Mouse (Mus musculus) embryo, embryonic 9.5 days (tissue): ENCODE data around the gene Exoc7.

Experiments used
- DNase-seq: peaks from one replicate; pipeline ENCODE4 v3.0.0-alpha.2; 2017; ENCODE audit errors: extremely low spot score

Gene Exoc7

DNA sequence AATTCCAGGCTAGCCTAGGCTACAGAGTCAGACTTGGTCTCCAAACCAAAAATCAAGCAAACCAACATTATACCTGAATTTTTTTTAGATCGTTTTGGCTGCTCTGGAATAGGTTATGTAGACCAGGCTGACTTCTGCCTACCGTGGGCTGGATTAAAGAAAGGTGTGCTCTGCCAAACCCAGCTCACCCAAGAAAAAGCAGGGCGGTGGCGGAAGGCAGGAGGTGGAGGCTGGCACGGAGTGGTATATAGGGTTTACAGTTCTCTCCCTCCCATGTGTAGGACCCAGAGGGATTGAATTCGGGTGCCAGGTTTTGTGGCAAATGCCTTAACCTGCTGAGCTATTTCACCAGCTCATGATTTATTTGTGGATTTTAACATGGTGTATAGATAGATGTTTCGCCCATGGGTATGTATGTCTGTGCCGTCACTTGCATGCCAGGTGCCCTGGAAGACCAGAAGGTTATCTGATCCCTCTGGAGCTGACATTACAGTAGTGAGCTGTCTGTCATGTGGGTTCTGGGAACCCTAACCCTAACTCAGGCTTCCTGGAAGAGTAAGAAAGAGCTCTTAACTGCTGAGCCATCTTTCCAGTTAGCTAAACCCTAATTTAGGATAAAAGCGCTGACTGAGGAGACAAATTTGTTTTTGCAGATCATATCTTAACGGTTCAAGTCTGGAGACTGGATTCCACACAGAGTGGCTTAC lies at the start of gene Exoc7:
Gene Exoc7, minus strand, starts transcription at position 215 of the 707 bp plus-strand sequence.
- DNase-seq, result no peak

GRCm38 (mm10) chr11:116354521-116354920 lies 47.5 kb upstream of the Exoc7 start:
- DNase-seq, result no peak

DNA sequence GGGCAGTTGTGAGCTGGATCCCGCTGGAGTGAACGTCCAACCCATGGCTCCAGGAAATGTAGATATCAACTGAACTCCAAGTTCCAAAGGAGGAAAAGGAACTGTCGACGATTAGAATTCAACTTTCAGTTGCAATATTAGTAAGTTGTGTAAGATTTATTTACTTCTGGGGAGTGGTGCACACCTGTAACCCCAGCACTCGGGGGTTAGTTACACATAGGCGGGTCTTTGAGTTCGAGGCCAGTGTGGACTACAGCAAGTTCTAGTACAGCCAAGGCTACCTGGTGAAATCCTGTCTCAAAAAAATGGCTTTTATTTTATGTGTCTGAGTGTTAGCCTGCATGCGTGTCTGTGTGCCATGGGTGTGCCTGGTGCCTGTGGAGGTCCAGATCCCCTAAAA lies 46.5 kb upstream of the Exoc7 start:
- no peak for DNase-seq

DNA sequence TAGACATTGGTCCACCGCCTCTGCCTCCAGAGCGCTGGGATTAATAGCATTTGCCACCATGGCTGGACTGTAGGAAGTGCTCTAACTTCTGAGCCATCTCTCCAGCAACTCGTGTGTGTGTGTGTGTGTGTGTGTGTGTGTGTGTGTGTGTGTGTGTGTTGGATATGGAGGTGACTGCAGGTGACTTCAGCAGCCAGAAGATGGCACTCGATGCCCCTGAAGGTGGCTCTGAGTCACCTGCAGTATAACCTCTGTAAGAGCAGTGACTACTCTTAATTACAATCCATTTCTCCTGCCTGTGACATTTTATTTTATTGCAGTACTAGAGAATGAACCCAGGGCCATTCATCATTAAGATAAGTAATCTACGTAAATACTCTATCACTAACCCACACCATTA lies 44.3 kb upstream of the Exoc7 start:
- DNase-seq, result no peak

DNA sequence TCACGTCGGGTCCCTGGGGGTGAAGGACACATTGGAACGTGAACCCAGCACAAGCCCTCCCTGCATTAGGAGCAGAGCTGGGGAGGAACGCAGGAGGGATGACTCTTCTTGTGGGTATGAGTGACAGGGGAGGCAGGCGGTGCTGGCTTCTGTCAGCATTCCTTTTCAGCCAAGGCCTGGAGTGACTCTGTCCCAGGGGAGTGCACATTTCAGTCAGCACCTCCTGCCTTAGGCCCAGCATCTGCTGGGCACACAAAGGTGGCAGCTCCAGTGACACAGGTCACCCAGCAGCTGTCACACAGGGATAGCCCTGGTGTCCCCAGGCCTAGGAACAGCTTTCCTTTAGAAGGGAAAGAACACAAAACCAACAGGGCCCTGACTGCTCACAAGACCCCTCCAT lies 40.9 kb upstream of the Exoc7 start:
- DNase-seq, result no peak

- DNase-seq, result no peak
Measured at GRCm38 (mm10) chr11:116347012-116347411, 40.0 kb upstream of the Exoc7 start.

DNA sequence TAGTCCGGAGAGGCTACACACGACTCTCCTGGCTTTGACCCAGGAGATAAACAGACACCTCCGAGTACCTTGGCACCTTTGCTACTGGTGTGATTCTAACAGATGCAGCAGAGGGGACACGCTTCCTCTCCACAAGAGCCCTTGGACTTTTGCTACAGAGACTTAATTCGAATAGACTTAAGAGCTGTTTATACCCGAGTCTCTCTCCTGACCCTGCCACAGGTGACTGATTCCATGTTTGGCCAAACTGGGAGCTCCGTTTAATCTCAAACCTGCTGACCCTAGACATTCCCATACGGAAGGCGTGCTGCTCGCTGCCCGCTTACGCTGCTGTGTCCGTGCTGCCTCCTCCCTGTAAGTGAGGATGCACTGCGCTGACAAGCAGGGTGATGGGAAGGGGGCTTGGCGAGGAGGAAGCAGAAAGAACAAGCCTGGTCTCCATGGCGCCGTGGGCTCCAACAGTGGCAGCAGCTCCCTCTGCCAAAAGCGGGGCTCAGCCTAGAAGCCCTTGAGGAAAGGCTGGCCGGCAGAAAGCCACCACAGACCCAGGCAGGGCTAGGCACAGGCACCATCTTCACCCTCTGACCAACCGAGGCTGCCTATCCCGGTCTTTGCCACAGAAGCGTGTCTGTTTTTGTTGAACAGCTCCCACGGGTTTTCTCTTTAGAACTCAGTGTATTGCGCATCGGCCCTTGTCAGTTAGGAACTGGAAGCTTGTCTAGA lies 35.2 kb upstream of the Exoc7 start:
- no peak for DNase-seq

DNA sequence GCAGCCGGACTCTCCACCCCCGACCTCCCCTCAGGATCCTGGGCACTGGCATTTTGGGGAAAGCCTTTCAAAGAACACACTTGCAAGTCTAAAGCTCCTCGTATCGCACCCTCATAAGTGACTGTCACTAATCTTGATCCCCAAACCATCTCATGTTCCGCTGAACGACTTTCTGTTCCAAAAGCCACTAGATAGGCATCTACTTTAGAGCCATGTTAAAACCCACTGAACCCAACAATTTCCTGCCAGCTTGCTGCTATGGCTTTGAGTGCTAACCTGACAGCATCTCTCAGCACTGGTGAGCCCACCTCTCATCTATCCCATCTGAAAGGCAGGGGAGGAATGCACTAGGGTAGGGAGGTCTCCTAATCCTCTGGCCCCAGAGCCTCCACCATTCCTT lies 30.5 kb upstream of the Exoc7 start:
- no peak for DNase-seq

DNA sequence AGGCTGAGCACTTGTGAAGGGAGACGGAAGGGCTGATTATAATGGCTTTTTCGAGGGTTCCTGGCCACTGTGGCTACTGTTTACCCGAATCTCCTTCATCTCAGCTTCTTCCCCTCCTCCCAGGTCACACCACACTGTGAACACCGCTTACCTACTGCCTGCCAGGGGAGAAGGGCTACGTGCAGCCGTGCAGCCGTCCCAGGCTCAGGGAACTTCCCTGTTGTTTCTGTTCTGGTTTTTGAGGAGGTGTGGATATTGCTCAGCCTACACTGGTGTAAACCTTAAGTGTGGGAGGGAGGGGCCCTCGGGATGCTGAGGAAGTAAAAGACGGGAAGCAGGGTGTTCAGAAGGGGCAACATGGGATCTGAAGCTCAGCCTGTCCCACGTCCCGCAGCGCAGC lies 30.0 kb upstream of the Exoc7 start:
- no peak for DNase-seq

- DNase-seq, result no peak
Measured at GRCm38 (mm10) chr11:116336393-116336792, 29.4 kb upstream of the Exoc7 start.

DNA sequence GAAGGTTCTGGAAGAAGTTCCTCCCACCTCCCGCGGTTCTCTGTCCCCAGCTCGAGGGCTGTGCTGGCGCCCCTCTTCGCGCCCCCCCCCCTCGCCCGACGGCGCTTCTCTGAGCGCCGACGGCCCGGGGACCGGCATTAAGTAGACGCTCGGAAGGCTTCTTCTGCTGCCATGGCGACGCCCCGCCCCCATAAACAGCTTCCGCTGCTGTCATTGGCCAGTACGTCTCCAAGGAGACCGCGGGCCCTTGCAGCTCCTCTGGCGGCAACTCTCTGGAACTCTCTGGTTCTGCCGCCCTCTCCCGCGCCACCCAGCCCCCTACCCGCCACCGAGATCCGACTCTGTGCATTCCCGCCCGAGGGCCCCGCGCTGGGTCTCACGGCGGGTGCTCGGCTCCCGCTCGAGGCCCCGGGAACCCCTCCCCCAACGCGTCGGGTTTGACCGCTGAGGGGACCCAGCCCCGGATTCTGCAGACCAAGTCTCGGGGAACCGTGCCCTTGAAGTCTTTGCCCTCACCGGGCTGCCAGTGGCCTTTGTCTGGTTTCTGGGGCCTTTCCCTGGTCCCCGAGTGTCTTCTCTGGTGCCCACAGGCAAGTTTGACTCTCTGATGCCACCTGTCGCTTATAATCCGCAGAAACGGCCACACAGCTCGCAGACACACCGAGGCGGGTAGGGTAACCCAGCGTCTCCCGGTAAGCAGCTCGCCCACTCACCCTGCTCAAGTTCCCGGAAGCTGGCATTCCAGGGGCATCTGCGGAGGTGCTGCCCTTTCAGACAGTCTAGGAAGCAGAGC lies 28.4 kb upstream of the Exoc7 start, which contains the start of gene Foxj1:
Gene Foxj1, minus strand, starts transcription at position 156 of the 793 bp plus-strand sequence.
- peak; percentile 98 for DNase-seq

- no peak for DNase-seq
Measured at GRCm38 (mm10) chr11:116334417-116334782, 27.4 kb upstream of the Exoc7 start.

- DNase-seq, result no peak
Measured at GRCm38 (mm10) chr11:116333526-116334416, 26.7 kb upstream of the Exoc7 start.

DNA sequence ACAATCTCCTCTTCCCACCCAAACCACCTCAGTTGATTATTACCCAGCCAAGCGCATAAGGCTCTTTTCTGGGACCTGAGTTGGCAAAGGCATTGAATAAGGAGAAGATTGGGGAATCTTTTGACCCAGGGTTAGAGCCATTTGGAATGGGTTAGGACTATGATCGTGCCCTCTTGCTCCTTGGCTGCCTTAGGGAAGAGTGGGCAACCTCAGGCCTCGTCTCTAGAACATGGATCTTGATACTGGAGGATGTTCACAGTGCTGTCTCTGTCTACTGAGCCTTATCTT lies 25.9 kb upstream of the Exoc7 start:
- DNase-seq, result no peak

- DNase-seq, result peak; percentile 52
Measured at GRCm38 (mm10) chr11:116332232-116332982, 25.4 kb upstream of the Exoc7 start.

GRCm38 (mm10) chr11:116330211-116330518 lies 23.1 kb upstream of the Exoc7 start:
- no peak for DNase-seq

DNA sequence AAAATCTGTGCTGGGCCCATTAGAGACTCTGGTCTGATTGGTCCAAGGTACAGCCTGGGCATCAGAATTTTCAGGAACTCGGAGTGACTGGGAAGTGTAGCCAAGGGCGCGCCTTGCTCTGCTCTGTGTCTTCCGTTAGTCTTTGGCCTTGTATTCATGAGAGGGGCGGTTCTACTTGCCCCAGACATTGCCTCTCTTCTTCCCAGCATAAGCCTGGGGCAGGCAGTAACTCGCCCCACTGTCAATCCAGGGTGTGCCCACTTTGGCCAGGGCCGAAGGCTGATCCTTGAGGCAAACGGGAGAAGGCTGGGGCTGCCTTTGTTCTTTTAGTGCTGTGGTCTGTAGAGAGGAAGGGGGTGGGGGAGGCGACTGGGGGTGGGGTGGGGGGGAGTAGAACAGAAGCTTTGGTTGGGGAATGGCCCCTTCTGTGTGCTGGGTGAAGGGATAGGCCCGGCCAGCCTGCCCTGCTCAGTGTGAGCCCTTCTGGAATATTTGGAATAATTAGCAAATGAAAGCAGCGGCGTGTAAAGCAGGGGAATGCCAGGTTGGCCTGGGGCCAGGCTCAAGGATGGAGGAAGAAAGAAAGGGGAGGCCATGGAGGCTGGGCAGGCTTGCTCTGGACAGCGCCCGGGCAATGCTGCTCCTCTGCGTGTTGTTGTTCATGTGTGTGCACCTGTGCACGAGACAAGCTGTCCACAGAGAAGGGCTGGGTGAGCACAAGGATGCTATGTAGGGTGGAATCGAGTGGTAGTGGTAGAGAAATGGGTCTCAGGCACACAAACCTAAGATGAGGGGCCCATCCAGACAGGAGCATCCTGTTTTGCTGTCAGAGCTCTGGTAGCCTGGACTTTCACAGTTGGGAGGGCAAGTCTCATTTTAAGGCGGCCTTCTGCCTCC lies 22.5 kb upstream of the Exoc7 start:
- no peak for DNase-seq

DNA sequence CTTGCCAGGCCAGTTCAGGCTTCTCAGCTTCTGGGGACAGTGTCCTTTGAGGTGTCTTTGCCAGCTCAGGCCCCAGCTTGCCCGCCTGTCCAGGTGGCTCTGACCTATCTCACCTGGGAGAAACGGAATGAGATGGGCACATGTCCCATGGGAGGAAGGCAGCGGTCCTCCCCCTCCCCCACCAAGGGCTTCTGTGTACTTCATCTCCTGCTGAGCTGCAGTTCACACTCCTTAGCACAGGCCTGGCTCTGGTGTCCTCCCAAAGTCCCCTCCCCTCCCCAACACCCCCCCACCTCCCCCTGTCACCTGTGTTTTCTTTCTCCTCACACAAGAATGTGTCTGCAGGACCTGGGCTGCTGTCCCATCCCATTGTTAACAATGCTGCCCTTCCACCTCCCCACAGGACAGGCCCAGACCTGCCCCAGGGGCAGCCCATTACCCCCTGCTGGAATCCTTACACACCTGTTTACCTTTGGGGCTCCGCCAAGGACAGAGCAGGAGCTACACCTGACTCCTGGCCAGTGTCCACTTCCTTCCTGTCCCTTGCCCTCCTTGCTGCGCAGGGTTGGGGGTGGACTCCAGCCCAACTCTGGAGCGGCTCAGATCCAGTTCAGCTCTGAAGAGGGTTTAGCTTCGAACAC lies 20.1 kb upstream of the Exoc7 start:
- DNase-seq, result no peak

- peak; percentile 86 for DNase-seq
Measured at GRCm38 (mm10) chr11:116318719-116319659, 12.0 kb upstream of the Exoc7 start.
